Mouse (Mus musculus) megakaryocyte-erythroid progenitor cell, adult 5-6 weeks (primary cell): ENCODE results near the gene Golga5. TPM values are rescaled to one million over a fixed set of nuclear protein-coding genes. Genes with fewer than 3 reads are reported as not detected.

Source experiments
- total RNA-seq, 2 experiments: library from RNA; stranded (forward) in 1 of 2; stranded (reverse) in 1 of 2; fragments of 200-1000, 215-1000 nt in 1 of 2; fragments of >200 nt in 1 of 2; fragmentation: Nextera tagmentation in 1 of 2; gene quantifications; 2 replicates each; pipeline ENCODE4 v1.2.3; 2014 to 2017

Gene Golga5
- total RNA-seq, 2 experiments from 2014 or later: 19.7 to 85.7 TPM

Other genes starting within 250 kb of the Golga5 start
- gene Rin3, start 186.1 kb upstream of the Golga5 start, total RNA-seq (2014; fragmentation: Nextera tagmentation): 30.2 and 32.2 TPM in 2 replicates
- 4.5 and 14.7 TPM in 2 replicates for gene Rin3, start 186.1 kb upstream of the Golga5 start, total RNA-seq (2017)
- gene Lgmn, start 29.3 kb upstream of the Golga5 start, total RNA-seq (2014; fragmentation: Nextera tagmentation): not detected in 2 replicates
- 0.14 and 0.38 TPM in 2 replicates for gene Lgmn, start 29.3 kb upstream of the Golga5 start, total RNA-seq (2017)
- not detected in 2 replicates for gene Chga, start 85.8 kb downstream of the Golga5 start, total RNA-seq (2014; fragmentation: Nextera tagmentation)
- gene Chga, start 85.8 kb downstream of the Golga5 start, total RNA-seq (2017): not detected in 2 replicates
- gene Itpk1, start 235.8 kb downstream of the Golga5 start, total RNA-seq (2014; fragmentation: Nextera tagmentation): 7.4 and 12.1 TPM in 2 replicates
- gene Itpk1, start 235.8 kb downstream of the Golga5 start, total RNA-seq (2017): 4.9 and 6.5 TPM in 2 replicates